Mouse (Mus musculus) neural tube, embryonic 15.5 days (tissue): ENCODE data around the gene Med12l. TPM values are rescaled to one million over a fixed set of nuclear protein-coding genes. Genes with fewer than 3 reads are reported as not detected.
"Not testable (repeated sequence)": the region's sequence is repeated elsewhere in the genome, so short reads cannot be mapped to it uniquely, and the experiment has no call there.

ENCODE experiments used
- ATAC-seq: fragments of 200-750 bp; cut with Nextera tagmentation; 2 replicates; pipeline ENCODE4 v1.8.0; 2017; ENCODE audit warnings: mild to moderate bottlenecking, moderate TSS enrichment, moderate library complexity; ENCODE audit not compliant: low FRiP score
- H3K27ac ChIP-seq: fragments of 300-500 bp; sonication (generic); replicated peaks from 2 replicates; pipeline ENCODE4 v1.5.1; 2015; ENCODE audit warnings: mild to moderate bottlenecking, inconsistent platforms
- H3K27me3 ChIP-seq: fragments of 300-500 bp; sonication (generic); replicated peaks from 2 replicates; pipeline ENCODE4 v1.6.1; 2015; ENCODE audit warnings: inconsistent platforms
- H3K36me3 ChIP-seq: fragments of 300-500 bp; sonication (generic); 2 replicates; pipeline ENCODE4 v1.6.1; 2015; ENCODE audit warnings: inconsistent platforms
- H3K4me1 ChIP-seq: fragments of 300-500 bp; sonication (generic); 2 replicates; pipeline ENCODE4 v1.6.1; 2015; ENCODE audit warnings: inconsistent platforms
- H3K4me2 ChIP-seq: fragments of 300-500 bp; sonication (generic); 2 replicates; pipeline ENCODE4 v1.6.1; 2015; ENCODE audit warnings: inconsistent platforms, mild to moderate bottlenecking, moderate library complexity
- H3K4me3 ChIP-seq: fragments of 300-500 bp; sonication (generic); replicated peaks from 2 replicates; pipeline ENCODE4 v1.5.1; 2015; ENCODE audit warnings: mild to moderate bottlenecking, inconsistent platforms
- H3K9ac ChIP-seq: fragments of 300-500 bp; sonication (generic); replicated peaks from 2 replicates; pipeline ENCODE4 v1.6.1; 2015; ENCODE audit warnings: mild to moderate bottlenecking, inconsistent platforms
- H3K9me3 ChIP-seq: fragments of 300-500 bp; sonication (generic); replicated peaks from 2 replicates; pipeline ENCODE4 v1.6.1; 2016; ENCODE audit warnings: inconsistent platforms
- WGBS: fragments of 180-500 bp; shearing (Covaris S2); methylation state at CpG from one replicate; pipeline ENCODE4 v1.1.7; 2015; ENCODE audit warnings: mixed read lengths; 5-methylcytosine and 5-hydroxymethylcytosine counted together
- polyA plus RNA-seq: library from polyadenylated mRNA; unstranded; fragments of >200 nt; fragmentation: Nextera tagmentation; extraction: Ambion mirVana; gene quantifications from 2 replicates; pipeline ENCODE4 v1.2.1, GENCODE M21; 2015

Med12l gene
- polyA plus RNA-seq, 1 experiment from 2014 or later: 4.8 TPM

GRCm38 (mm10) chr3:59128681-59129080, 123.1 kb downstream of the Med12l start:
- H3K4me1 ChIP-seq: no peaks in the 10 kb centered on the region
- ATAC-seq: no peak
- no peaks in the 10 kb centered on the region for H3K27me3 ChIP-seq
- H3K9ac ChIP-seq: no peak overlapping the region
- no peaks in the 10 kb centered on the region for H3K9me3 ChIP-seq
- H3K4me3 ChIP-seq: no peak overlapping the region
- WGBS: 74% methylated on average over 20 of the region's 20 CpGs
- no peak overlapping the region for H3K4me2 ChIP-seq
- H3K36me3 ChIP-seq: no peaks in the 10 kb centered on the region
- H3K27ac ChIP-seq: no peak overlapping the region

- Histone ChIP-seq H3K36me3 (no peaks in the 10 kb centered on the region), H3K9me3 (no peaks in the 10 kb centered on the region), H3K27me3 (no peaks in the 10 kb centered on the region), H3K9ac (no peak overlapping the region), H3K4me3 (no peak overlapping the region), H3K4me2 (no peak overlapping the region), H3K4me1 (no peaks in the 10 kb centered on the region), H3K27ac (no peak overlapping the region)
- ATAC-seq: no peak
- WGBS: 79% methylated on average over 3 of the region's 3 CpGs
Measured at GRCm38 (mm10) chr3:59129547-59129946, 123.9 kb downstream of the Med12l start.

DNA sequence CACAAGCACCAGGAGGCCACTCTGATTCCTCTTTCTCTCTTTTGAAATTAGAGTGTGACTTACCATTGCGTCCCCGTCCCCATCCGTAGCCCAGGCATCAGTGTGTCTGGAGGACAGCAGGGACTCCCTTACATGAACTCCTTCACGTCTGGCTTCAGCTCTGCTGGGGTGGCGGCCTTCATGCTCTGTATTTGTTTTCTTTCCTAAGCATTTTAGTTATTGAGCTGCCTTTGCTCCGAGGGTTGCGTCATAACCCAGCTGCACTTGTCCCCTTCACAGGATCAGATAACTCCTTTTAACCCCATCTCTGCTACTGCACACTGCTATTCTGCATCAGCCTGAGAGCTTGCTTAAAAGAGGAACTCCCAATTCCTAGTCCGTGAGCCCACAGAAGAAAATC, 124.8 kb downstream of the Med12l start:
- H3K36me3 ChIP-seq: no peaks in the 10 kb centered on the region
- H3K4me3 ChIP-seq: no peak overlapping the region
- ATAC-seq: no peak
- no peak overlapping the region for H3K27ac ChIP-seq
- no peaks in the 10 kb centered on the region for H3K4me1 ChIP-seq
- 72% methylated on average over 8 of the region's 8 CpGs for WGBS
- H3K4me2 ChIP-seq: no peak overlapping the region
- no peaks in the 10 kb centered on the region for H3K9me3 ChIP-seq
- no peak overlapping the region for H3K9ac ChIP-seq
- H3K27me3 ChIP-seq: no peaks in the 10 kb centered on the region

- H3K4me3 ChIP-seq: no peak overlapping the region
- 84% methylated on average over 4 of the region's 4 CpGs for WGBS
- H3K4me1 ChIP-seq: no peaks in the 10 kb centered on the region
- no peaks in the 10 kb centered on the region for H3K36me3 ChIP-seq
- ATAC-seq: no peak
- no peaks in the 10 kb centered on the region for H3K27me3 ChIP-seq
- no peak overlapping the region for H3K27ac ChIP-seq
- no peak overlapping the region for H3K9ac ChIP-seq
- H3K4me2 ChIP-seq: no peak overlapping the region
- no peaks in the 10 kb centered on the region for H3K9me3 ChIP-seq
Measured at GRCm38 (mm10) chr3:59131081-59131480, 125.5 kb downstream of the Med12l start.

DNA sequence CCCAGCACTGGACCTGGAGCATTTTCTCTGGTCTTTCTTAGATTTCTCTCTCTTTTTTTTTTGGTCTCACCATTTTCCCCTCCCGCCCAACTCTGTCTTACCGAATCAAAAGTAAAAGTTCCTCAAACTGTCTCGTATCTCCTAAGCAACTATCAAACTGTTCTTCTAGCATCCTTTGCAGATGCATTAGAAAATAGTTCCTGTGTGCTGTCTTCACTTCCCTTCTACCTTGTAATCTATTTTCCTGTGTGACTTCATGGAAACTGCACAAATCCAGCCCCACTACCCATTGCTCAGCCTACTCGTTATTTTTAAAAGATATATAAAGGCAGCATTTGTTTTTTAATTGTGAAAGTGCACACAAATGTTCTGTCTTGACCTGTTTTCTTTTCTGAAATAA, 126.3 kb downstream of the Med12l start:
- Histone ChIP-seq H3K4me3 (no peak overlapping the region), H3K27me3 (no peaks in the 10 kb centered on the region), H3K4me2 (no peak overlapping the region), H3K36me3 (no peaks in the 10 kb centered on the region), H3K4me1 (no peaks in the 10 kb centered on the region), H3K27ac (no peak overlapping the region), H3K9ac (no peak overlapping the region), H3K9me3 (no peaks in the 10 kb centered on the region)
- WGBS: 83% methylated on average over 4 of the region's 4 CpGs
- no peak for ATAC-seq

DNA sequence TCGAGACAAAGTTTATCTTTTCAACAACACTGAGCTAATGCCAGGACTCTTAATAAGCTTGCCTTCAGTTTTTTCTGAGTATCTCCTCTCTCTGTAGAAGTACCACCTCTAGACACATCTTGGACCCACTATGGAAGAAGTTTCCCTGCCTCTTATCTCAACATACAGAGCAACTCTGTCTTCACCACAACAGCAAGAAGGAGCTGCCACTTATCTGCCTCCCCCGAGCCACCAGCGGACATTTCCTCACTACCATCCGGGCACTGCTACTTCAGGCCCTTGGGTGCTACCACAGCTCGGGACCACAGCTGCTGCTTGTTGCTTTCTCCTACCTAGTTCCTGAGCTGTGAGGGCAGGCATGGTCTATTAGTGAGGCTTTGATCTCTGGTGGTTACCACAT, 127.6 kb downstream of the Med12l start:
- Histone ChIP-seq H3K27ac (no peak overlapping the region), H3K9me3 (no peaks in the 10 kb centered on the region), H3K4me2 (no peak overlapping the region), H3K27me3 (no peaks in the 10 kb centered on the region), H3K9ac (no peak overlapping the region), H3K4me1 (no peaks in the 10 kb centered on the region), H3K36me3 (no peaks in the 10 kb centered on the region), H3K4me3 (no peak overlapping the region)
- ATAC-seq: no peak
- 91% methylated on average over 5 of the region's 5 CpGs for WGBS

DNA sequence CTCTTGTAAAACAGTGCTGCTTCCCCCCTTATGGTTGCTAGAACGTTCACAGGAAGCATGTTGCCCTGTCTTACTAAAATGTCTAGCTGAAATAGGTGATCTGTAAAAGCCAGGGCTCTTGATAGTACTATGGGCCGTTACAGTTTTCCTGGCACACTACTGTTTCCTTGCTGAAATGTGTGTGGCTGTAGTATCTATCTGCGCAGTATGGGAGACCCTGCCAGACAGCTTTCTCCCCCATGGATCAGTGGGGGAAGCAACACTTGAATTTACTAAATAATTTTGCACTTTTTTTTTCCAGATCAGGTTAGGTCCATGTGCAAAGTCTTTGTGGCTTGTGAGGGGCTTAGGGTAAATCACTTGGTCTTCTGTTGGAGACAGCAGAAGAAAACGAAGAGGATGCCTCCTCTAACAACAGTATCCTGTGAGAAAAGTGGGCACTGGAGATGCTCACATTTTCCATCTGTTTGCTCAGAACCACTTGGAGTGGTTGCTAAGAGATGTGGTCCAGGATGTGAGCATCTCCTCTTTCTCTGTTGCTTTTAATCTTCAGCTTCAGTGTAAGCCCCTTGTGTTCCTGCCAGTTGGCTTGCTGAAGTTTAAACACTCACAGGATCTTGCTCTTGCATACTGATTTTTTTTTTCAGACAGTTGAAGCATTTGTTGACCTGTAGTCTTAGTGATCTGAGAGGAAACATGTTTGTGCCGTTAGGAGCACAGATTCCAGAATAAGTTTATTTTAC, 130.5 kb downstream of the Med12l start:
- H3K9ac ChIP-seq: no peak overlapping the region
- H3K4me3 ChIP-seq: no peak overlapping the region
- H3K4me1 ChIP-seq: no peaks in the 10 kb centered on the region
- H3K4me2 ChIP-seq: no peak overlapping the region
- WGBS: 76% methylated on average over 5 of the region's 5 CpGs
- no peaks in the 10 kb centered on the region for H3K27me3 ChIP-seq
- H3K9me3 ChIP-seq: no peaks in the 10 kb centered on the region
- H3K27ac ChIP-seq: peak overlapping the region; percentile 11
- peak; percentile 63; the same call in 1 of the 2 replicates for ATAC-seq
- H3K36me3 ChIP-seq: no peaks in the 10 kb centered on the region

GRCm38 (mm10) chr3:59138946-59139468, 133.4 kb downstream of the Med12l start:
- Histone ChIP-seq H3K4me1 (no peaks in the 10 kb centered on the region), H3K27me3 (no peaks in the 10 kb centered on the region), H3K4me2 (no peak overlapping the region), H3K36me3 (no peaks in the 10 kb centered on the region), H3K27ac (no peak overlapping the region), H3K9me3 (no peaks in the 10 kb centered on the region), H3K9ac (no peak overlapping the region), H3K4me3 (no peak overlapping the region)
- 56% methylated on average over 12 of the region's 12 CpGs for WGBS
- no peak for ATAC-seq

- no peak for ATAC-seq
- H3K4me2 ChIP-seq: no peak overlapping the region
- H3K4me3 ChIP-seq: no peak overlapping the region
- H3K27ac ChIP-seq: no peak overlapping the region
- H3K4me1 ChIP-seq: no peaks in the 10 kb centered on the region
- H3K27me3 ChIP-seq: no peaks in the 10 kb centered on the region
- H3K9me3 ChIP-seq: no peaks in the 10 kb centered on the region
- H3K9ac ChIP-seq: no peak overlapping the region
- no peaks in the 10 kb centered on the region for H3K36me3 ChIP-seq
Measured at GRCm38 (mm10) chr3:59139651-59140051, 134.0 kb downstream of the Med12l start.

DNA sequence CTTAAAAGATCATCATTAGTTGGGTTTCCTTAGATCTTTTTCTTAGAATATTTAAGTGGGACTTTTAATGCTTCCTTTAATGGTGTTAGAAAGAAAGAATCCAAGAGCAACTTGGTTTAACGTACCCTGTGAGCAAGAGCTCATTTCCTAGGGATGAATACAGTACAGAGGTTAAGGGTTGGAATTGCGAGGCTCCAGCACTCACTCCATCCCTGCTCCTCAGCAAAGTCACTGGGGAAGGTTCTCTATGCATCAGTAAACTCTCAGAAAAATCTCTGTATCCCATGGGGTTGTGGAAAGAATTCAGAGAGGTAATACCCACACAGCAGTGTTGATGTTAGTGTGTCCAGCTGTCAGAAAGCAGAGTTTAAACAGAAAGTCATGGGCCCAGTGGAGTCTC, 134.5 kb downstream of the Med12l start:
- WGBS: 80% methylated on average over 2 of the region's 2 CpGs
- Histone ChIP-seq H3K36me3 (no peaks in the 10 kb centered on the region), H3K9ac (no peak overlapping the region), H3K27me3 (no peaks in the 10 kb centered on the region), H3K9me3 (no peaks in the 10 kb centered on the region), H3K27ac (no peak overlapping the region), H3K4me3 (no peak overlapping the region), H3K4me2 (no peak overlapping the region), H3K4me1 (no peaks in the 10 kb centered on the region)
- no peak for ATAC-seq

DNA sequence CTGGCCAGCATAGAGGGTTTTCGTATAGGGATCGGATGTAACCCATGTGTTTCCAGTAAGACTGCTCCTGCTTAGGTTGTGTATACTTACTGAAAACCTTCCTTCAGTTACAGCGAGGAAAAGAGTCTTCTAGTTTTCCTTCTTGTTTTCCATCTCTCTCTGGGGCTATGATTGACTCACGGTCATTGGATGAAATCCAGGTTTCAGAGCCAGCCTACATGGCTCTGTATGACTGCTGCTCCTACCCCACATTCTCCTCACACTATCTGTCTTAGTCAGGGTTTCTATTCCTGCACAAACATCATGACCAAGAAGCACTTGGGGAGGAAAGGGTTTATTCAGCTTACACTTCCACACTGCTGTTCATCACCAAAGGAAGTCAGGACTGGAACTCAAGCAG, 135.3 kb downstream of the Med12l start:
- H3K9ac ChIP-seq, H3K27me3 ChIP-seq, H3K27ac ChIP-seq, H3K4me2 ChIP-seq, H3K9me3 ChIP-seq, H3K4me3 ChIP-seq, H3K4me1 ChIP-seq, H3K36me3 ChIP-seq, ATAC-seq: not testable (repeated sequence)
- WGBS: 94% methylated on average over 4 of the region's 4 CpGs

DNA sequence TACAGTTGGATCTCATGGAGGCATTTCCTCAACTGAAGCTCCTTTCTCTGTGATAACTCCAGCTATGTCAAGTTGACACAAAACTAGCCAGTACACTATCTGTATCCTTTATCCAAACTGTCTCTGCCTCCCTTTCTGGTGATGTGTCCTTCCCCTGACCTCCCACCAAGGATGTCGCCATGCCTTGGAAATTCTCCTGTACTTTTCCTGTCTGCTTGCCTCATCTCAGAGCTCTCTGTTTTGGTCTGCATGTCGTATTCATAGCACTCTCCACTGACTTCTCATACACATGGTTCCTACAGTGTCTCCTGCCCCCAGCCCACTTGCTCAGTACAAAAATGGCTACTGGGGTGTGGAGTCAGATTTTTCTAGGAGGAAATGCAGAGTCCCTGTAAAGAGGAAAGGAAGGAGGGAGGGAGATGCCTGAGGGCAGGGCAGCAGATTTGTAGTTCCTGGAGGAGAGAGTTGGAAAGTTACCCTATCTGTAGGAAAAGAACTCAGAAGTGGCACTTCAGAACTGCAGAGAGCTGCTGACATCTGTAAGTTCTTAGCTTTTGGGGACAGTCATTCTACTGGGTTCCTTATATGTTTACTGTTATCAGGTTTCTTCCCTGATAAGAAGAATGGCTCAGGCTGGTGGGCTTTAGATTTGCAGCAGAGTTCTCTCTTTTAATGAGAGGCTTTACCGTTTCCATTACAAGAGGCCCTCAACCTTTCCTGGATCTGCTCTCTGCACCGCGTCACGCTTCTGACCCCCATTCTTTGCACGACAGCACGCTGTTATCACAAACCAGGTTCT, 136.1 kb downstream of the Med12l start:
- no peak overlapping the region for H3K9ac ChIP-seq
- H3K4me3 ChIP-seq: no peak overlapping the region
- WGBS: 89% methylated on average over 8 of the region's 8 CpGs
- no peak overlapping the region for H3K4me2 ChIP-seq
- no peak overlapping the region for H3K27ac ChIP-seq
- no peak for ATAC-seq
- no peaks in the 10 kb centered on the region for H3K27me3 ChIP-seq
- no peaks in the 10 kb centered on the region for H3K9me3 ChIP-seq
- no peaks in the 10 kb centered on the region for H3K4me1 ChIP-seq
- H3K36me3 ChIP-seq: no peaks in the 10 kb centered on the region
